Mouse (Mus musculus) heart, adult 2 months (tissue): ENCODE data around the gene Fam234b.

Experiments used
- CTCF ChIP-seq: fragments of 200-600 bp; IDR thresholded peaks from 2 replicates; pipeline ENCODE4 v1.8.1; 2022; ENCODE audit warnings: antibody characterized with exemption, mild to moderate bottlenecking, moderate library complexity
- POLR2A ChIP-seq: fragments of 200-500 bp; IDR thresholded peaks from 2 replicates; pipeline ENCODE4 v1.6.1; 2011; ENCODE audit warnings: mild to moderate bottlenecking, low read depth, low read length, control low read depth; ENCODE audit not compliant: insufficient read depth

DNA sequence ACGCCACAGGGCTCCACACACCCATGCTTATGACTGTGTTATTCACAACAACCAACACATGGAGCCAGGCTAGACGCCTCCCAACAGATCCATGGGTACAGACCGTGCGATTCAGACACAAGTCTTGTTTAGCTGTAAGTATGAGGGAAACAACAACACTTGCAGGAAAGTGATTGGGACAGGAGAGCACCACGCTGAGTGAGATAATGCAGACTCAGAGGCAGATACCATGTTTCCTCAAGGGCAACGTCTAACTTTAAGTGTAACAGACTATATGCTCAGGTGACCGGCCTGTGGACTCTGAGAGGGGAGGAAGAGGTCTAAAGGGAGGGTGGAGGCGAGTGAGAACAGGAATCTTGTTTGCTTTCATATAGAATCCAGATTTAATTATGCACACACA is 41.2 kb upstream of the Fam234b start:
- no peak for TF ChIP-seq CTCF
- no peak for TF ChIP-seq POLR2A
